Mouse (Mus musculus): ENCODE measurements at regions not wholly inside any gene's neighbourhood (a gene's known extent, or its start where the extent isn't known, plus 50 kb on each side); places are given as distances from the start of the nearest gene placed in this dataset.
A peak's percentile ranks its signal among the peaks of the same experiment; 100 is the strongest.
"Not testable (repeated sequence)": the region's sequence is repeated elsewhere in the genome, so short reads cannot be mapped to it uniquely, and the experiment has no call there.

- no peaks in the 10 kb centered on the region for H3K27me3 ChIP-seq (replicated peaks; ENCODE audit: control insufficient read depth, insufficient read depth, low read length)
- no peak overlapping the region for H3K4me2 ChIP-seq (ENCODE audit: low read length)
- WGBS, result 55% methylated on average over 4 of the region's 4 CpGs
- no peaks in the 10 kb centered on the region for H3K9me3 ChIP-seq (ENCODE audit: control insufficient read depth, low read length)
- no peaks in the 10 kb centered on the region; the same call in none of the 2 replicates for H3K4me1 ChIP-seq (replicated peaks; ENCODE audit: control insufficient read depth, insufficient read depth, low read length)
- no peaks in the 10 kb centered on the region for H3K36me3 ChIP-seq (ENCODE audit: control insufficient read depth, insufficient read depth)
- H3K27ac ChIP-seq (ENCODE audit: low read length), result no peak overlapping the region
- H3K9ac ChIP-seq (replicated peaks; ENCODE audit: low read depth, low read length), result no peak overlapping the region
- 0 out of 2 replicates have a peak, but pooled peaks have one; percentile 26 for ATAC-seq
- no peak overlapping the region for H3K4me3 ChIP-seq (replicated peaks; ENCODE audit: low read length)
Observed at GRCm38 (mm10) chr8:60773350-60773749, 116.9 kb upstream of the Hpf1 start.

DNA sequence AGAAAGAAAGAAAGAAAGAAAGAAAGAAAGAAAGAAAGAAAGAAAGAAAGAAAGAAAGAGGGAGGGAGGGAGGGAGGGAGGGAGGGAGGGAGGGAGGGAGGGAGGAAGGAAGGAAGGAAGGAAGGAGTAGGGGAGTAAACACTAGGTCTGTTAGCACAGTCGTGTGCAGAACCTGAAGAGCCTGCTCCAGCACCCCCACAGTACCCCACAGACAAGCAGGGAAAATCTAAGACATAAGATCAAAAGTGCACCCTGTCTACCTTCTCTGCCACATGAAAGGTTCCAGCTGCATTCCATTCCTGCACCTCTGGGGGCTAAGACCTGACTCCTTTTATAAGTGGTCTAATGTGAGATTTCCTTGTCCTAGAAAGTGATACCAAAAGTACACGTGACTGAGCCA, 114.0 kb upstream of the Hpf1 start:
- not testable (repeated sequence) for H3K9me3 ChIP-seq (ENCODE audit: control insufficient read depth, low read length); H3K4me3 ChIP-seq (replicated peaks; ENCODE audit: low read length); H3K9ac ChIP-seq (replicated peaks; ENCODE audit: low read depth, low read length); H3K4me2 ChIP-seq (ENCODE audit: low read length); ATAC-seq; H3K27ac ChIP-seq (ENCODE audit: low read length); H3K36me3 ChIP-seq (ENCODE audit: control insufficient read depth, insufficient read depth); H3K4me1 ChIP-seq (replicated peaks; ENCODE audit: control insufficient read depth, insufficient read depth, low read length); H3K27me3 ChIP-seq (replicated peaks; ENCODE audit: control insufficient read depth, insufficient read depth, low read length)
- WGBS, result 62% methylated on average over 2 of the region's 2 CpGs

GRCm38 (mm10) chr8:60785049-60785448, 105.2 kb upstream of the Hpf1 start:
- no peak overlapping the region for H3K27ac ChIP-seq (ENCODE audit: low read length)
- ATAC-seq, result no peak
- H3K9ac ChIP-seq (replicated peaks; ENCODE audit: low read depth, low read length), result no peak overlapping the region
- no peak overlapping the region for H3K4me2 ChIP-seq (ENCODE audit: low read length)
- WGBS, result 96% methylated on average over 2 of the region's 2 CpGs
- no peaks in the 10 kb centered on the region for H3K27me3 ChIP-seq (replicated peaks; ENCODE audit: control insufficient read depth, insufficient read depth, low read length)
- H3K4me1 ChIP-seq (replicated peaks; ENCODE audit: control insufficient read depth, insufficient read depth, low read length), result no peaks in the 10 kb centered on the region
- H3K9me3 ChIP-seq (ENCODE audit: control insufficient read depth, low read length), result no peaks in the 10 kb centered on the region
- H3K36me3 ChIP-seq (ENCODE audit: control insufficient read depth, insufficient read depth), result no peaks in the 10 kb centered on the region
- H3K4me3 ChIP-seq (replicated peaks; ENCODE audit: low read length), result no peak overlapping the region

DNA sequence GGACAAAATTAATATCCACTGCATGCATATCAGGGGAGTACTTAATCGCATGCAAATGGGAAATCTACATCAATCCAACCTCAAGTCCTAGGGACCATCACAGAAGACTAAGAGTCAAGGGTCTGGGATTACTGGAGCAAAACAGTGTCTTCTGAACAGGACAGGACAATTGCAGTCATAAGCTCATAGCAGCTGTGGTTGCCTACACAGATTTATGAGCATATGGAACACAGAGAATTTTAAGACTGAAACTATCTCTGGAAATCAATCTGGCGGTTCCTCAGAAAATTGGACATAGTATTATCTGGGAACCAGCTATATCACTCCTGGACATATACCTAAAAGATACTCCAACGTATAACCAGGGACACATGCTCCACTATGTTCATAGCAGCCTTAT, 99.8 kb upstream of the Hpf1 start:
- H3K9ac ChIP-seq (replicated peaks; ENCODE audit: low read depth, low read length), result no peak overlapping the region
- no peak overlapping the region for H3K4me2 ChIP-seq (ENCODE audit: low read length)
- no peak overlapping the region for H3K27ac ChIP-seq (ENCODE audit: low read length)
- H3K9me3 ChIP-seq (ENCODE audit: control insufficient read depth, low read length), result no peaks in the 10 kb centered on the region
- H3K36me3 ChIP-seq (ENCODE audit: control insufficient read depth, insufficient read depth), result no peaks in the 10 kb centered on the region
- no peak overlapping the region for H3K4me3 ChIP-seq (replicated peaks; ENCODE audit: low read length)
- WGBS, result 89% methylated on average over 3 of the region's 3 CpGs
- no peaks in the 10 kb centered on the region for H3K4me1 ChIP-seq (replicated peaks; ENCODE audit: control insufficient read depth, insufficient read depth, low read length)
- ATAC-seq, result no peak
- H3K27me3 ChIP-seq (replicated peaks; ENCODE audit: control insufficient read depth, insufficient read depth, low read length), result no peaks in the 10 kb centered on the region

DNA sequence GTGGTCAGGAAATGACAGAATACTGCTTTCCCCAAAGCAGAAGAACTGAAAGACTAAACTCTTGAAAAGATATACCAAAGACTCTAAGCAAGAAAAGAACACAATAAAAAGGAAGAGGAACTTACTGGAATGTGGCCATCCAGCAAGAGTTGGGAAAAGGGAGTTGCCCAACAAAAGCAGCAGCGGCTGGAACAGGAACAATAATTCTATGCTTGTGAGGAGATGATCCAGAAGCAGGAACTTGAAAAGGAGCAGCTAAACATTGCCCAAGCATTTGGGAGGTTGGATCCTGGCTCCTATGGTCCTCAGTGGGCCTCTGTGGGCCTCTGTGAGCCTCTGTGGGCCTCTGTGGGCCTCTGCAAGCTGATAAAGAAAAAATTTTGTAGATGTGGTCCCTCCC, 97.7 kb upstream of the Hpf1 start:
- H3K36me3 ChIP-seq (ENCODE audit: control insufficient read depth, insufficient read depth), result no peaks in the 10 kb centered on the region
- no peaks in the 10 kb centered on the region for H3K4me1 ChIP-seq (replicated peaks; ENCODE audit: control insufficient read depth, insufficient read depth, low read length)
- no peak for ATAC-seq
- H3K4me3 ChIP-seq (replicated peaks; ENCODE audit: low read length), result no peak overlapping the region
- no peak overlapping the region for H3K4me2 ChIP-seq (ENCODE audit: low read length)
- H3K9me3 ChIP-seq (ENCODE audit: control insufficient read depth, low read length), result no peaks in the 10 kb centered on the region
- H3K9ac ChIP-seq (replicated peaks; ENCODE audit: low read depth, low read length), result no peak overlapping the region
- no peaks in the 10 kb centered on the region for H3K27me3 ChIP-seq (replicated peaks; ENCODE audit: control insufficient read depth, insufficient read depth, low read length)
- H3K27ac ChIP-seq (ENCODE audit: low read length), result no peak overlapping the region
- WGBS, result 78% methylated on average over 1 of the region's 1 CpGs

GRCm38 (mm10) chr8:60804787-60805186, 85.4 kb upstream of the Hpf1 start:
- H3K4me3 ChIP-seq (replicated peaks; ENCODE audit: low read length), result no peak overlapping the region
- H3K27ac ChIP-seq (ENCODE audit: low read length), result no peak overlapping the region
- no peaks in the 10 kb centered on the region for H3K9me3 ChIP-seq (ENCODE audit: control insufficient read depth, low read length)
- no peak overlapping the region for H3K4me2 ChIP-seq (ENCODE audit: low read length)
- ATAC-seq, result no peak
- 85% methylated on average over 4 of the region's 4 CpGs for WGBS
- H3K9ac ChIP-seq (replicated peaks; ENCODE audit: low read depth, low read length), result no peak overlapping the region
- no peaks in the 10 kb centered on the region for H3K4me1 ChIP-seq (replicated peaks; ENCODE audit: control insufficient read depth, insufficient read depth, low read length)
- H3K27me3 ChIP-seq (replicated peaks; ENCODE audit: control insufficient read depth, insufficient read depth, low read length), result no peaks in the 10 kb centered on the region
- no peaks in the 10 kb centered on the region for H3K36me3 ChIP-seq (ENCODE audit: control insufficient read depth, insufficient read depth)

GRCm38 (mm10) chr8:60806772-60807171, 83.4 kb upstream of the Hpf1 start:
- Histone ChIP-seq H3K4me2 (ENCODE audit: low read length) (no peak overlapping the region), H3K9ac (replicated peaks; ENCODE audit: low read depth, low read length) (no peak overlapping the region), H3K27me3 (replicated peaks; ENCODE audit: control insufficient read depth, insufficient read depth, low read length) (no peaks in the 10 kb centered on the region), H3K36me3 (ENCODE audit: control insufficient read depth, insufficient read depth) (no peaks in the 10 kb centered on the region), H3K4me3 (replicated peaks; ENCODE audit: low read length) (no peak overlapping the region), H3K27ac (ENCODE audit: low read length) (no peak overlapping the region), H3K4me1 (replicated peaks; ENCODE audit: control insufficient read depth, insufficient read depth, low read length) (peaks cover 4% of the 10 kb centered on the region), H3K9me3 (ENCODE audit: control insufficient read depth, low read length) (no peaks in the 10 kb centered on the region)
- no peak for ATAC-seq
- WGBS, result 91% methylated on average over 3 of the region's 3 CpGs

DNA sequence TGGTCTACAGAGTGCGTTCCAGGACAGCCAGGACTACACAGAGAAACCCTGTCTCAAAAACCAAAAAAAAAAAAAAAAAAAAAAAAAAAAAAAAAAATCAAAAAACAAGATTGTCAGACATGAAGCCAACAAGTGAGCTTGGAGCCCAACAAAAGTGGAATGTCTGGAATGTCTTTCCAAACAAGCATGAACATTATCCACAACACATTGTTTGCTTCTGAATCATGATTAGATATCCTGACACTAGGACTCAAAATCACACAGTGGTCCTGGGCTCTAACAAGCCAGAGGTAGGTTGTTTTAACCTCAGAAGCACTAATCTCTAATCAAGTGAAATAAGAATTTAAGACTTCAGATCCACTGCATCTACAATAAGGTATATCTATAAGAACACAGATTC, 80.4 kb upstream of the Hpf1 start:
- Histone ChIP-seq H3K4me2 (ENCODE audit: low read length) (no peak overlapping the region), H3K27ac (ENCODE audit: low read length) (no peak overlapping the region), H3K4me3 (replicated peaks; ENCODE audit: low read length) (no peak overlapping the region), H3K4me1 (replicated peaks; ENCODE audit: control insufficient read depth, insufficient read depth, low read length) (peaks cover 4% of the 10 kb centered on the region), H3K36me3 (ENCODE audit: control insufficient read depth, insufficient read depth) (no peaks in the 10 kb centered on the region), H3K9ac (replicated peaks; ENCODE audit: low read depth, low read length) (no peak overlapping the region), H3K9me3 (ENCODE audit: control insufficient read depth, low read length) (no peaks in the 10 kb centered on the region), H3K27me3 (replicated peaks; ENCODE audit: control insufficient read depth, insufficient read depth, low read length) (no peaks in the 10 kb centered on the region)
- 100% methylated on average over 1 of the region's 1 CpGs for WGBS
- ATAC-seq, result no peak

GRCm38 (mm10) chr8:60810955-60811354, 79.3 kb upstream of the Hpf1 start:
- peaks cover 4% of the 10 kb centered on the region for H3K4me1 ChIP-seq (replicated peaks; ENCODE audit: control insufficient read depth, insufficient read depth, low read length)
- H3K9me3 ChIP-seq (ENCODE audit: control insufficient read depth, low read length), result no peaks in the 10 kb centered on the region
- no peak overlapping the region for H3K27ac ChIP-seq (ENCODE audit: low read length)
- H3K9ac ChIP-seq (replicated peaks; ENCODE audit: low read depth, low read length), result no peak overlapping the region
- H3K36me3 ChIP-seq (ENCODE audit: control insufficient read depth, insufficient read depth), result no peaks in the 10 kb centered on the region
- no peaks in the 10 kb centered on the region for H3K27me3 ChIP-seq (replicated peaks; ENCODE audit: control insufficient read depth, insufficient read depth, low read length)
- 10% methylated on average over 4 of the region's 4 CpGs for WGBS
- H3K4me3 ChIP-seq (replicated peaks; ENCODE audit: low read length), result no peak overlapping the region
- H3K4me2 ChIP-seq (ENCODE audit: low read length), result no peak overlapping the region
- ATAC-seq, result 0 out of 2 replicates have a peak, but pooled peaks have one; percentile 58

DNA sequence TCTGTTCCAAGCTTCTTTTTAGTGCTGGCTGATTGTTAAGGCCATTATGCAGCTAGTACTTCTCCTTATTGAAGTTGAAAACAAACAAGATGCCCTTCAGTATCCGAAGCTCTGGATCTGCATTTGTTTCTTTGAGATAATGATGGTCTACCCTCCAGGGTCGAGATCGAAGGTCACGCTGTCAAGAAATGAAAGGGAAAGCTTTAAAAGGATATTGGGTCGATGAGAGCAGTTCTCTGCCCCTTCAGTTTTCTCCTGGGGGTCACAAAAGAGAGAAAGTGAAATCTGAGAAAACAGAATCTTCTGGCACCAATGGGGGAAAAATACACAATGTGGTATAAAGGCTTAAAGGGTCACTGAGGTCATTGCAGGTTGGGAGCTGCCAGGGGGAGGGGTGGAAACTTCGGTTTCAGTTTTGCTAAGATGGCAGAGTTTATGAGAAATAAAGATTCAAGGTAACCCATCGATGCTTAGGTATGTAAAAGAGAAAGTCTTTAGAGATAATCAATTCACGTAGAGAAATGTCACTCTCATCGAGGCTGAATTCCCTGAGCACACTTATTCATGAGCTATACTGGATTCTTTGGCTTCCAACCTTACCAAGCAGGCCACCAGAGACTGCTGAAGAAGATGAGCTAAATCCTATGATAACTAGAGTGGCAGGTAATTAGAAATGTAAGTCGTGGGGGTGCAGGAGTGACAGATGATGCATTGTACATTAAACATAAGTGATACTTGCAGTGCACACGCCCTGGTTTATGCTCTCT, 64.4 kb upstream of the Hpf1 start:
- H3K27ac ChIP-seq (ENCODE audit: low read length), result no peak overlapping the region
- no peaks in the 10 kb centered on the region for H3K27me3 ChIP-seq (replicated peaks; ENCODE audit: control insufficient read depth, insufficient read depth, low read length)
- H3K4me1 ChIP-seq (replicated peaks; ENCODE audit: control insufficient read depth, insufficient read depth, low read length), result no peaks in the 10 kb centered on the region
- 49% methylated on average over 11 of the region's 11 CpGs for WGBS
- H3K4me3 ChIP-seq (replicated peaks; ENCODE audit: low read length), result no peak overlapping the region
- no peak for ATAC-seq
- H3K36me3 ChIP-seq (ENCODE audit: control insufficient read depth, insufficient read depth), result no peaks in the 10 kb centered on the region
- no peaks in the 10 kb centered on the region for H3K9me3 ChIP-seq (ENCODE audit: control insufficient read depth, low read length)
- H3K9ac ChIP-seq (replicated peaks; ENCODE audit: low read depth, low read length), result no peak overlapping the region
- H3K4me2 ChIP-seq (ENCODE audit: low read length), result no peak overlapping the region
